In the genomic region with DNA sequence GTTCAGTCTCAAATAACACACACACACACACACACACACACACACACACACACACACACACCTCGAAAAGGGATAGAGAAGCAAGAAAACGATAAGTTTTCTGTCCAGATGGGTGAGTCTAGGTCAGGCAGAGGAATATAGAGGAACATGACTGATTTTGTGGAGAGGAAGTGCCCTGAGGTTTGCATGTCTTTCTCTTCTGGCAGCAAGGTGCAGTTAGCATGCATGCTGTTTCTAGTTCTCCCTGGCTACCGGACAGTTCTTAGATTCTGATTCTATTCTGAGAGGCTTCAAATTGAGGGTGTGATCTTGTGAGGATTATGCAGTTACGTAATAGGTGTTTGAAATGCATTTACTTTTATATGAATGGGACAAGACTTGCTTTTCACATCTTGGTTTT, we compare ENCODE assay signal across 33 mouse cellular contexts. TPM values are rescaled to one million over a fixed set of nuclear protein-coding genes. Genes with fewer than 3 reads are reported as not detected.
DNase-seq lines count a peak whose midpoint lies in the region; ATAC-seq and TF ChIP-seq lines count a peak whose summit lies in the region.
"Had no signal": no experiment of that assay in that cellular context is flagged by ENCODE, and none has a peak within 500 bp of the region (broad histone marks: within the 10 kb centered on the region; RNA-seq: fewer than 3 reads in every experiment).

No protein-coding gene starts in this region.

- no peaks in the 10 kb centered on the region for H3K27me3 ChIP-seq in intestine, embryonic 16.5 days (replicated peaks; ENCODE audit: control insufficient read depth, insufficient read depth, low read length)
- H3K27me3 ChIP-seq: embryonic facial prominence, embryonic 12.5 days; forebrain, embryonic 12.5 days; heart, embryonic 12.5 days; hindbrain, embryonic 13.5 days; liver, embryonic 12.5 days had no signal

- TF ChIP-seq CTCF in bone marrow macrophage, adult 2 months (IDR thresholded peaks at IDR 0.05; ENCODE audit: low read depth, low read length): no peak

- WGBS in macrophage (ENCODE audit: missing documents): 20% methylated on average over 4 of the region's 4 CpGs
- 77% methylated on average over 4 of the region's 4 CpGs for WGBS in intestine, embryonic 16.5 days

- peak overlapping the region; percentile 41 for H3K27ac ChIP-seq in bone marrow macrophage, adult 2 months (ENCODE audit: insufficient read depth, low read depth, low read length)
- peak overlapping the region; percentile 86 for H3K27ac ChIP-seq in macrophage
- no peak overlapping the region for H3K27ac ChIP-seq in intestine, embryonic 16.5 days (ENCODE audit: low read length)
- H3K27ac ChIP-seq: embryonic facial prominence, embryonic 12.5 days; forebrain, embryonic 12.5 days; hindbrain, embryonic 13.5 days; kidney, postnatal 0 days; limb, embryonic 10.5 days; liver, embryonic 12.5 days; midbrain, embryonic 10.5 days had no signal

- peak; percentile 82 for ATAC-seq in frontal cortex, adult (ENCODE audit: low TSS enrichment)
- no peak for ATAC-seq in megakaryocyte-erythroid progenitor cell, adult 5-6 weeks (replicated peaks; ENCODE audit: low FRiP score, low TSS enrichment, poor library complexity, severe bottlenecking)
- no peak for ATAC-seq in intestine, embryonic 16.5 days
- ATAC-seq: activated CD4-positive, CD25-positive, alpha-beta regulatory T cell, adult 4 months; liver, embryonic 12.5 days; midbrain, embryonic 16.5 days had no signal

- H3K9ac ChIP-seq in intestine, embryonic 16.5 days (ENCODE audit: low read depth, low read length): no peak overlapping the region
- H3K9ac ChIP-seq: embryonic facial prominence, embryonic 12.5 days; forebrain, embryonic 12.5 days; heart, embryonic 12.5 days; hindbrain, embryonic 13.5 days; liver, embryonic 12.5 days had no signal

- no peaks in the 10 kb centered on the region for H3K36me3 ChIP-seq in macrophage (ENCODE audit: inconsistent target)
- H3K36me3 ChIP-seq in intestine, embryonic 16.5 days (ENCODE audit: control insufficient read depth, insufficient read depth, low read length): no peaks in the 10 kb centered on the region
- H3K36me3 ChIP-seq: embryonic facial prominence, embryonic 12.5 days; forebrain, embryonic 12.5 days; G1E; heart, embryonic 12.5 days; hindbrain, embryonic 13.5 days; limb, embryonic 10.5 days; liver, embryonic 12.5 days; midbrain, embryonic 10.5 days had no signal

- DNase-seq in frontal cortex, postnatal 10 days (ENCODE audit: low spot score in 2 of 2): no peak
- DNase-seq in 416B (ENCODE audit: low read depth): peak; percentile 21
- no peak for DNase-seq in cerebellum, postnatal 4 days (ENCODE audit: low spot score in 2 of 2)
- DNase-seq: adrenal gland, adult 8-10 months; cerebellum, adult 8-10 months; cerebellum, postnatal 36 days; gastrocnemius, postnatal 14 days; heart, adult 18-20 months; heart, postnatal 10 days; kidney, adult 18-20 months; layer of hippocampus, adult 9-11 months; lung, adult 2 months; thymus, postnatal 14 days had no signal

- TF ChIP-seq POLR2A in bone marrow macrophage, adult 2 months (IDR thresholded peaks at IDR 0.05; ENCODE audit: borderline replicate concordance, low read depth, low read length): no peak

- no peaks in the 10 kb centered on the region for H3K9me3 ChIP-seq in intestine, embryonic 16.5 days (ENCODE audit: control insufficient read depth, low read length)
- H3K9me3 ChIP-seq: embryonic facial prominence, embryonic 12.5 days; forebrain, embryonic 12.5 days; G1E; heart, embryonic 12.5 days; hindbrain, embryonic 13.5 days; limb, embryonic 10.5 days; liver, embryonic 12.5 days; midbrain, embryonic 10.5 days had no signal

- no peak overlapping the region for H3K4me2 ChIP-seq in intestine, embryonic 16.5 days (ENCODE audit: low read depth, low read length)
- H3K4me2 ChIP-seq: embryonic facial prominence, embryonic 12.5 days; forebrain, embryonic 12.5 days; heart, embryonic 12.5 days; hindbrain, embryonic 13.5 days; liver, embryonic 12.5 days had no signal

- no peak overlapping the region for H3K4me3 ChIP-seq in bone marrow macrophage, adult 2 months (ENCODE audit: insufficient read depth, low read length)
- H3K4me3 ChIP-seq in macrophage (ENCODE audit: inconsistent target): no peak overlapping the region
- H3K4me3 ChIP-seq in intestine, embryonic 16.5 days (ENCODE audit: low read length): no peak overlapping the region
- H3K4me3 ChIP-seq: embryonic facial prominence, embryonic 12.5 days; forebrain, embryonic 12.5 days; heart, embryonic 12.5 days; hindbrain, embryonic 13.5 days; limb, embryonic 10.5 days; liver, embryonic 12.5 days; midbrain, embryonic 10.5 days had no signal

- peaks cover 22% of the 10 kb centered on the region for H3K4me1 ChIP-seq in bone marrow macrophage, adult 2 months (ENCODE audit: control insufficient read depth, insufficient read depth, low read length)
- H3K4me1 ChIP-seq in intestine, embryonic 16.5 days (ENCODE audit: control insufficient read depth, insufficient read depth, low read length): no peaks in the 10 kb centered on the region
- H3K4me1 ChIP-seq: embryonic facial prominence, embryonic 12.5 days; forebrain, embryonic 12.5 days; heart, embryonic 12.5 days; hindbrain, embryonic 13.5 days; limb, embryonic 10.5 days; midbrain, embryonic 10.5 days had no signal

- no peaks in the 10 kb centered on the region for H3K79me2 ChIP-seq in macrophage (ENCODE audit: inconsistent target)

RNA-seq across cellular contexts. Expression of gene Vrk2, which starts 6.9 kb away (rescaled TPM):
- 59.0 and 67.8 TPM in 2 replicates for polyA plus RNA-seq in bone marrow macrophage, adult 2 months (2012; ENCODE audit: insufficient read depth, insufficient read length, missing spikeins)
- total RNA-seq in macrophage (2018; cell fraction: chromatin; rRNA removed): 100 to 1,000 TPM in 17 of 26 experiments, 10 to 100 TPM in 9; 44.0 to 281 (median 129) TPM
- 10 to 100 TPM; 18.3 to 75.9 (median 41.5) TPM for total RNA-seq in macrophage (2018; cell fraction: cytosol; rRNA removed)
- 100 to 1,000 TPM in 10 of 26 experiments, 10 to 100 TPM in 16; 26.2 to 133 (median 84.9) TPM for total RNA-seq in macrophage (2018; cell fraction: nucleus; rRNA removed)
- 27.1 to 39.5 TPM (median 36.6 TPM) in 3 replicates for polyA plus RNA-seq in macrophage (2018)
- 18.0 and 24.7 TPM in 2 replicates for total RNA-seq in megakaryocyte-erythroid progenitor cell, adult 5-6 weeks (2014; fragmentation: Nextera tagmentation)
- total RNA-seq in megakaryocyte-erythroid progenitor cell, adult 5-6 weeks (2017): 27.8 and 50.5 TPM in 2 replicates
- polyA plus RNA-seq in intestine, embryonic 16.5 days (2015; fragmentation: Nextera tagmentation; extraction: Ambion mirVana): 18.9 and 22.1 TPM in 2 replicates

RNA-seq across cellular contexts. Expression of gene Gm6899, which starts 7.7 kb away (rescaled TPM):
- polyA plus RNA-seq in bone marrow macrophage, adult 2 months (2012; ENCODE audit: insufficient read depth, insufficient read length, missing spikeins): not detected in 2 replicates
- 1 to 10 TPM in 1 of 26 experiments, not detected in 25; 1.0 TPM for total RNA-seq in macrophage (2018; cell fraction: chromatin; rRNA removed)
- total RNA-seq in macrophage (2018; cell fraction: cytosol; rRNA removed): not detected
- total RNA-seq in macrophage (2018; cell fraction: nucleus; rRNA removed): 1 to 10 TPM in 3 of 26 experiments, under 1 TPM in 1, not detected in 22; 0.92 to 2.5 (median 1.3) TPM
- not detected in 3 replicates for polyA plus RNA-seq in macrophage (2018)
- total RNA-seq in megakaryocyte-erythroid progenitor cell, adult 5-6 weeks (2014; fragmentation: Nextera tagmentation): not detected in 2 replicates
- not detected in 2 replicates for total RNA-seq in megakaryocyte-erythroid progenitor cell, adult 5-6 weeks (2017)
- not detected in 2 replicates for polyA plus RNA-seq in intestine, embryonic 16.5 days (2015; fragmentation: Nextera tagmentation; extraction: Ambion mirVana)
- total RNA-seq: adrenal gland, adult 8-10 months; G1E; gastrocnemius, postnatal 14 days; heart, adult 18-20 months; heart, postnatal 10 days; left cerebral cortex, adult 8-10 months had no signal
- polyA plus RNA-seq: activated CD4-positive, CD25-positive, alpha-beta regulatory T cell, adult 4 months; forebrain, embryonic 12.5 days; G1E; heart, embryonic 12.5 days; hindbrain, embryonic 13.5 days; large intestine, adult 2 months; limb, embryonic 10.5 days; liver, embryonic 12.5 days; lung, adult 2 months; midbrain, embryonic 16.5 days; neural tube, embryonic 14.5 days; small intestine, adult 2 months had no signal
